Mouse (Mus musculus): Measurements from ENCODE around the gene Bahcc1. TPM values are rescaled to one million over a fixed set of nuclear protein-coding genes. Genes with fewer than 3 reads are reported as not detected.

Gene Bahcc1
- polyA plus RNA-seq, 1 experiment from 2014 or later, result 8.8 TPM

DNA sequence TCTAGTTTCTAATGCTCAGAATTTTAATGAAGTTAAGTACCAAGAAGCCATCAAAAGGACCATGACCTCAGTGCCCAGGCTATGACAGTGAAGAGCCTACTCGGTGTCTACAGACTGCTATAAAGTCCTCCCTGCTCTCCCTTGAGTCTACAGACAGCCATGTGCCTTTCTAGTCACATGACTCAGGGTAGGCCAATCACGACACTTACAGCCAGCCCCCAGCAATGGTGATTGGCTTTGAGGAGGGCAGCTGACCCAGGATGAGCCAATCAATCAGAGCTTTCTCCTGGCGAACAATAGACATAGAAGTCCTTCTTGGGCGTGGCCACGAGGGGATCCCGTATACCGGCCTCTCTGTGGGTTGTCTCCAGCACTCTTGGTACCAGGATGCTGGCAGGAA is 65.0 kb downstream of the Bahcc1 start:
- no peaks in the 10 kb centered on the region for H3K9me3 ChIP-seq (ENCODE audit: control insufficient read depth, low read length)
- no peak overlapping the region for H3K4me2 ChIP-seq
- H3K9ac ChIP-seq (ENCODE audit: low read depth, low read length), result no peak overlapping the region
- WGBS, result 75% methylated on average over 7 of the region's 7 CpGs
- DNase-seq (ENCODE audit: low spot score) (no peak), ATAC-seq (replicated peaks; ENCODE audit: low FRiP score) (no peak)
- no peak overlapping the region for H3K4me3 ChIP-seq (ENCODE audit: low read depth, low read length)
- H3K27ac ChIP-seq (ENCODE audit: low read depth, low read length), result no peak overlapping the region
- peaks cover 39% of the 10 kb centered on the region for H3K4me1 ChIP-seq (replicated peaks; ENCODE audit: control insufficient read depth, insufficient read depth, low read length)
- no peaks in the 10 kb centered on the region for H3K36me3 ChIP-seq (ENCODE audit: control insufficient read depth, insufficient read depth, low read length)
- H3K27me3 ChIP-seq (replicated peaks; ENCODE audit: control insufficient read depth, insufficient read depth, low read length), result no peaks in the 10 kb centered on the region

DNA sequence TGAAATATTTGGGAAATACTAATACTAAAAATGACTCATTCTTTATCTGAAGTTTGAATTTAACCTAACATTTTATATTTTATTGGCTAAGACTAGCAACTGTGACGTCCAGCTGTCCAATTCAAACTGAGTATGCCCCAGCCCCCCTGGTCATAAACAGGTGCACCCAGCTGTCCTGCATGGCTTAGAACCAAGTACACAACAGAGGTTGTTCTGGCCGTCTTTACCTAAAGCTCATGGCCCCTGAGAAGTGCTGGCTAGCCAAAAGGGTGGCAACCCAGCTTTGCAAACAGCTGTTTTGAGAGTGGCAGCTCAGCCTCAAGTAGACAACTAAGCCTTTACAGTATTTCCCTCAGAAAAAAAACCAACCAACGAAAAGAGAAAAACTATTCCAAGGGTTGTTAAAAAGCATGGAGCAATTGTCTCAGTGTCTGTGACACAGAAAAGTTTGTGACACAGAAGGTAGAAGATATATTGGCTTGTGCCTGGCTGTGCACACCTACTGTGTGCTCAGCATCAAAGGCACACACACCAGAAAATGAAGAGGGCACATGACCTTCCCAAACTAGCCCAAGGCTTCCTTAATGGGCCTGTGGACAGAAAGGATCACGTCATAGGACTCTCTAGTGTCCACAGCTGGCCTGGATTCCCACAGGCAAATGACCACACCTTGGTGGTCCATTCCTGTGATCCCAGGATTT is 65.8 kb downstream of the Bahcc1 start:
- H3K4me1 ChIP-seq (replicated peaks; ENCODE audit: control insufficient read depth, insufficient read depth, low read length), result peaks cover 42% of the 10 kb centered on the region
- WGBS, result 78% methylated on average over 4 of the region's 4 CpGs

DNA sequence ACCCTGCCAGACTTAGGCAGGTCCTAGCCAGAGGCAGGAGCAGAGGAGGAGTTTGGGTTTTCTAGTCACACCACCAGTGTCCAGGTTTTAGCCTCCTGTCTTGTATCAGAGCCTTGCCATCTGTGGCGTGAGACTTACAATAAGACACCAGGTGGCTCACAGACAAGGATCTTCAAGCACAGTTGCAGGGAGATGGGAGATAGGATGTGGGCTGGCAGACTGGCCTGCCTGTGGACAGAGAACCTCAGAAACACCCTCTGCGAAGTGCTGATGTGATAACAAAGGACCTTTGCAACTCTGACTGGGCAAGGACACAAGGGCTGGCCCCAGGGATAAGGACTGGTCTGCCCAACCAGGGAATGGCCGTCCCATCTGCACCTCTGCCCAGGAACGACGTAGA is 66.7 kb downstream of the Bahcc1 start:
- Histone ChIP-seq H3K36me3 (ENCODE audit: control insufficient read depth, insufficient read depth, low read length) (no peaks in the 10 kb centered on the region), H3K27me3 (replicated peaks; ENCODE audit: control insufficient read depth, insufficient read depth, low read length) (no peaks in the 10 kb centered on the region), H3K9me3 (ENCODE audit: control insufficient read depth, low read length) (no peaks in the 10 kb centered on the region), H3K4me2 (no peak overlapping the region), H3K9ac (ENCODE audit: low read depth, low read length) (no peak overlapping the region), H3K4me3 (ENCODE audit: low read depth, low read length) (no peak overlapping the region), H3K4me1 (replicated peaks; ENCODE audit: control insufficient read depth, insufficient read depth, low read length) (peaks cover 43% of the 10 kb centered on the region), H3K27ac (ENCODE audit: low read depth, low read length) (no peak overlapping the region)
- 26% methylated on average over 5 of the region's 5 CpGs for WGBS
- DNase-seq (ENCODE audit: low spot score), result no peak
- ATAC-seq (replicated peaks; ENCODE audit: low FRiP score), result 0 out of 2 replicates have a peak, but pooled peaks have one; percentile 19

More for the DNA sequence above, 65.8 kb downstream of the Bahcc1 start:
- Histone ChIP-seq H3K27me3 (replicated peaks; ENCODE audit: control insufficient read depth, insufficient read depth, low read length) (no peaks in the 10 kb centered on the region), H3K9ac (ENCODE audit: low read depth, low read length) (no peak overlapping the region), H3K27ac (ENCODE audit: low read depth, low read length) (no peak overlapping the region), H3K4me2 (no peak overlapping the region), H3K9me3 (ENCODE audit: control insufficient read depth, low read length) (no peaks in the 10 kb centered on the region), H3K36me3 (ENCODE audit: control insufficient read depth, insufficient read depth, low read length) (no peaks in the 10 kb centered on the region), H3K4me3 (ENCODE audit: low read depth, low read length) (no peak overlapping the region)
- DNase-seq (ENCODE audit: low spot score) (no peak), ATAC-seq (replicated peaks; ENCODE audit: low FRiP score) (no peak)

DNA sequence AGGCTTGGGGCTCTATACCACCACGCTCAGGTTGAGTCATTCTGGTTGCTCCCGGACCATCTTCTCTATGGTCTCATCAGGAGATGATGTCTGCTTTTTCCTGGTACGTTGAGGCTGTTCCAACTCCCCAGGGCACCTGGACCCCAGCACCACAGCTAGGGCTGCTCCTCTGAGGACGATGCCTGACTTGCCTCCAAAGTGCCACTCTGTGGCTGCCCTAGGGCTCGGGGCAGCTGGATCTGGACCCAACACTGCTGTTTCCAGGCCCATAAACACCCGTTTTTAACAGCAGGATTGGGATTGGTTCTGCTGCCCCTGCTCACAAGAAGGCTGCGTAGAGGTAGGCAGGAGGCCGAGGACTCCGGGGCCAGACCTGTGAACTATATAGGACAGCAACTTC is 70.4 kb downstream of the Bahcc1 start:
- DNase-seq (ENCODE audit: low spot score) (no peak), ATAC-seq (replicated peaks; ENCODE audit: low FRiP score) (no peak)
- Histone ChIP-seq H3K27ac (ENCODE audit: low read depth, low read length) (peak overlapping the region; percentile 86), H3K4me2 (peak overlapping the region; percentile 91), H3K27me3 (replicated peaks; ENCODE audit: control insufficient read depth, insufficient read depth, low read length) (no peaks in the 10 kb centered on the region), H3K4me3 (ENCODE audit: low read depth, low read length) (peak overlapping the region; percentile 1; the same call in 1 of the 2 replicates), H3K9ac (ENCODE audit: low read depth, low read length) (peak overlapping the region; percentile 49), H3K9me3 (ENCODE audit: control insufficient read depth, low read length) (no peaks in the 10 kb centered on the region), H3K36me3 (ENCODE audit: control insufficient read depth, insufficient read depth, low read length) (no peaks in the 10 kb centered on the region), H3K4me1 (replicated peaks; ENCODE audit: control insufficient read depth, insufficient read depth, low read length) (peaks cover 49% of the 10 kb centered on the region)
- WGBS, result 76% methylated on average over 9 of the region's 9 CpGs

DNA sequence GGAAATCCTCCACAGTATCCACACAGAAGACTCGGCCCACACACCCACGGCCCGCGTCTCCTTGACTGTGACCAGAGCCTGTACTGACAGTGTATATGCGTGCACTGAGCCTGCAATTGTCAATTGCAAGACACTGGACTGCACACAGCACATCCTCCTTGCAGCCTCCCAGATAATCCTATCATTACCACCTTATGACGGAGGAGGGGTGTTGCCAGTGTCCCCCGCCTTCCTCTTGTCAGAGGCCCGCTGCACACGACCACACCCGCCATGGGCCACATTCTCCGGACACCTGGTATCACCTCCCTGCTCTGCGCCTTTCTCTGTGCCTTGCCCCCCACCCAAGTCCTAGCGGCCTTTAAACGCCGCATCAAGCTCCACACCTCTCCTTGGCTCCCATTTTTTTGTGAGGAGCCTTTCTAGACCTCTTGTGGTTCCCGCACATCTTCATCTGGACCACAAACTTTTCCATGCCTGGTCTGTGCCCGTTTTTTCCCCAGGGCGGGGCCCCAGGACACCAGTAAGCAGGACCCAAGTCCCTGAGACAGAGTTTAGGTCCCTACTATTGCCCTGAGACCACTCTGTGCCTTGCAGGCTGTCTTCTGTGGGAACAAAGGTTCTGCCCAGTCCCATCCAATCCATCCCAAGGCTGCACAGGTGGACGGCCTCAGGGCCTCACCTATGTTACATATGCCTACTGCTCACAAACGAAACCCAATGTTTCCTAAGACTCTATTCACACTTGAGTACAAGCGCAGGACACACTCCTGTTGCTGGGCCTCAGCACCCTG is 71.0 kb downstream of the Bahcc1 start:
- Histone ChIP-seq H3K36me3 (ENCODE audit: control insufficient read depth, insufficient read depth, low read length) (no peaks in the 10 kb centered on the region), H3K4me2 (peak overlapping the region; percentile 91), H3K4me1 (replicated peaks; ENCODE audit: control insufficient read depth, insufficient read depth, low read length) (peaks cover 49% of the 10 kb centered on the region), H3K9ac (ENCODE audit: low read depth, low read length) (peak overlapping the region; percentile 80), H3K4me3 (ENCODE audit: low read depth, low read length) (peak overlapping the region; percentile 50; the same call in 1 of the 2 replicates), H3K27me3 (replicated peaks; ENCODE audit: control insufficient read depth, insufficient read depth, low read length) (no peaks in the 10 kb centered on the region), H3K9me3 (ENCODE audit: control insufficient read depth, low read length) (no peaks in the 10 kb centered on the region), H3K27ac (ENCODE audit: low read depth, low read length) (peak overlapping the region; percentile 86)
- DNase-seq (ENCODE audit: low spot score) (no peak), ATAC-seq (replicated peaks; ENCODE audit: low FRiP score) (peak; percentile 76)
- 53% methylated on average over 21 of the region's 21 CpGs for WGBS

DNA sequence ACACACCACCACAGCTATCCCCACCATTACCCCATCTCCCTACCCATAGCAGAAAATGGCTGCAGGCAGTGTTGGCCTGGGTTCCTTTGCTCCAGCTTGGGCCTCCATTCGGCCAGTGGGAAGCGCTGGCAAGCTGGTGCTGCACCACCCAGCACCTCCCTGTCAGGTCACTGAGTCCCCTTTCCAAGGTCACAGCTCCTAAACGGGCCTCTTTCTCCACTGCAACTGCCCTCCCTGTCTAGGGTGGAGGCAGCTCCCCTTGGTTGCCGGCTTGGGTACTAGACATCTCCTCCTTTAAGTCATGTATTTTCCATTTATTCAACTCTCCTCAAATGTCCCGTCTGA is 71.6 kb downstream of the Bahcc1 start:
- Histone ChIP-seq H3K27me3 (replicated peaks; ENCODE audit: control insufficient read depth, insufficient read depth, low read length) (no peaks in the 10 kb centered on the region), H3K9ac (ENCODE audit: low read depth, low read length) (peak overlapping the region; percentile 80), H3K4me3 (ENCODE audit: low read depth, low read length) (peak overlapping the region; percentile 50), H3K27ac (ENCODE audit: low read depth, low read length) (peak overlapping the region; percentile 86), H3K36me3 (ENCODE audit: control insufficient read depth, insufficient read depth, low read length) (no peaks in the 10 kb centered on the region), H3K9me3 (ENCODE audit: control insufficient read depth, low read length) (no peaks in the 10 kb centered on the region), H3K4me2 (peak overlapping the region; percentile 91), H3K4me1 (replicated peaks; ENCODE audit: control insufficient read depth, insufficient read depth, low read length) (peaks cover 47% of the 10 kb centered on the region)
- WGBS, result 45% methylated on average over 5 of the region's 5 CpGs
- DNase-seq (ENCODE audit: low spot score) (no peak), ATAC-seq (replicated peaks; ENCODE audit: low FRiP score) (no peak)

DNA sequence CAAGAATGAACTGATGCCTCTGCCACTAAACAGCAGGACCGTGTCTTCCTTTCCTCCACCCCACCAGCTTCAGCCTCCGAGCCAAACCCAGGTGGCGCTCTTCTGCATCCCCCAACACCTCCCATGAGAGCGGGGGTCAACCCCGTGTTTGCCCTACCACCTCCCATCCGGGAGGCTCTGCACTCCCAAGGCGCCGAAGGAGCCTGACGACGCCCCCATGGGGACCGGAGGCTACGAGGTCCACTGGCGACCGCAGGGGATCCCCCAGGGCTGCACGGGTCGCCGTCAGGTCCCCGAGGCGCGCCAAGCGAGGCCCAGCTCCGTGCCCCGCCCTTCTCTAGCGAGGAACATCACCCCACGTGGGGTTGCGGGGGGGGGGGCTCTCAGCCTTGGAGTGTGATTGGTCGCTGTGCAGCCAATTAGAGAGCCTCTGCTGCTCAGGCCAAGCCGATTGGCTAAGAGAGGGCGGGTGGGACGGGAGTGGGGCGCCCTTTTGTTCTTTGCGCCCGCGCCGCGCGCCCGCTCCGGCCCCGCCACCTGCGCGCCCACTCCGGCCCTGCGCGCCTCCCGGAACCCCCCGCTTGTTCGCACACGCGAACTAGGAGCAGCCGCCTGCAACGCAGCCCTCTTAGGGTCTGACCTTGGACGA is 72.3 kb downstream of the Bahcc1 start:
- WGBS, result under 1% methylated on average over 53 of the region's 53 CpGs
- peaks cover 40% of the 10 kb centered on the region for H3K4me1 ChIP-seq (replicated peaks; ENCODE audit: control insufficient read depth, insufficient read depth, low read length)
- DNase-seq (ENCODE audit: low spot score) (peak; percentile 99), ATAC-seq (replicated peaks; ENCODE audit: low FRiP score) (peak; percentile 88)
- no peaks in the 10 kb centered on the region for H3K27me3 ChIP-seq (replicated peaks; ENCODE audit: control insufficient read depth, insufficient read depth, low read length)
- H3K4me2 ChIP-seq, result peak overlapping the region; percentile 91
- H3K36me3 ChIP-seq (ENCODE audit: control insufficient read depth, insufficient read depth, low read length), result no peaks in the 10 kb centered on the region
- H3K9ac ChIP-seq (ENCODE audit: low read depth, low read length), result peak overlapping the region; percentile 80
- H3K4me3 ChIP-seq (ENCODE audit: low read depth, low read length), result peak overlapping the region; percentile 50
- peak overlapping the region; percentile 86 for H3K27ac ChIP-seq (ENCODE audit: low read depth, low read length)
- H3K9me3 ChIP-seq (ENCODE audit: control insufficient read depth, low read length), result no peaks in the 10 kb centered on the region

DNA sequence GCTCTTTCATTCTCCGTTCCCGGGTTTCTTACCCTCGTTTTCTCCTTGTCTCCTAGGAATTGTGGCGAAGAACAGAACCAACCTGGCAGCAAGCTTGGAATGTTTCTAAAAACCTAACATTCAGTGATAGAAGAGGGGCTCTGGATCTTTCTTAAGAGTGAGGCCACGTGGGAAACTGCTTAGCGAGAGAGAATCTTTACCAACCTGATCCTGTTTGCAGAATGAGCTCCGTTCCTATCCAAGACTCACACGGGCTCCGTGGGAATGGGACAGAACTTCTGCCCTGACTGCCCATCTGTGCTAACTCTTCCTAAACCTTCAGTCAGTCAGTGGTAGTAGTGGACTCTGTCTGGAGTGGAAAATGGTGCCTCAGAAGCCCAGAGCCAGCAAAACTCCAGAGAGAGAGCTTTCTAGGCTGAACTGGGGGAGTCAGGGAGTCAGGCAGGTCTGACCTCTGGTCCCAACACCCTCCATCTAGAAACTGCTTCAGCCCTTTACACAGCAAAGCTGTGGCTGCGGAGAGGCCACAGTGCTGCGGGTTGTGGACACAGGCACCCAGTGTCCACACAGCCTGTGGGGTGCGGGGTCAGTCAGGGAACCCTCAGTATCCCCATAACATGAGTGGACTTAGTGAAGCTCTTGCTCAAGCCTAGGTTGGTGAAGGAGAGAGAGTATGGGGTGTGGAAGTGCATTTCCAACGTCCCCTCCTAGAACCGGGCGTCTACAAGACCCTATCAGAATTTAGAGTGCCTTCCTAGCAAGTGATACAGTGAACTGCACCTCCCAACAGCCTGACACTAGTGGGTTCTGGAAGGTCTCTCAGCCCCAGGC is 73.0 kb downstream of the Bahcc1 start:
- H3K9ac ChIP-seq (ENCODE audit: low read depth, low read length), result peak overlapping the region; percentile 70
- H3K4me3 ChIP-seq (ENCODE audit: low read depth, low read length), result peak overlapping the region; percentile 50
- H3K36me3 ChIP-seq (ENCODE audit: control insufficient read depth, insufficient read depth, low read length), result no peaks in the 10 kb centered on the region
- H3K9me3 ChIP-seq (ENCODE audit: control insufficient read depth, low read length), result no peaks in the 10 kb centered on the region
- H3K27me3 ChIP-seq (replicated peaks; ENCODE audit: control insufficient read depth, insufficient read depth, low read length), result no peaks in the 10 kb centered on the region
- no peak for ATAC-seq (replicated peaks; ENCODE audit: low FRiP score)
- H3K4me1 ChIP-seq (replicated peaks; ENCODE audit: control insufficient read depth, insufficient read depth, low read length), result peaks cover 44% of the 10 kb centered on the region
- WGBS, result 16% methylated on average over 15 of the region's 15 CpGs
- no peak for DNase-seq (ENCODE audit: low spot score)
- peak overlapping the region; percentile 91 for H3K4me2 ChIP-seq
- H3K27ac ChIP-seq (ENCODE audit: low read depth, low read length), result peak overlapping the region; percentile 52

Data from liver, embryonic 11.5 days (tissue).